Mouse (Mus musculus) effector memory CD4-positive, alpha-beta T cell, adult 7 months (primary cell): ENCODE results near the gene Zfp467. TPM values are rescaled to one million over a fixed set of nuclear protein-coding genes. Genes with fewer than 3 reads are reported as not detected.

Source experiments
- polyA plus RNA-seq: library from polyadenylated mRNA; unstranded; fragments of 100-300 nt; shearing (Covaris generic); gene quantifications from one replicate; pipeline ENCODE4 v1.2.1, GENCODE M21; 2017

The Zfp467 gene
- polyA plus RNA-seq, result 4.8 TPM

DNA sequence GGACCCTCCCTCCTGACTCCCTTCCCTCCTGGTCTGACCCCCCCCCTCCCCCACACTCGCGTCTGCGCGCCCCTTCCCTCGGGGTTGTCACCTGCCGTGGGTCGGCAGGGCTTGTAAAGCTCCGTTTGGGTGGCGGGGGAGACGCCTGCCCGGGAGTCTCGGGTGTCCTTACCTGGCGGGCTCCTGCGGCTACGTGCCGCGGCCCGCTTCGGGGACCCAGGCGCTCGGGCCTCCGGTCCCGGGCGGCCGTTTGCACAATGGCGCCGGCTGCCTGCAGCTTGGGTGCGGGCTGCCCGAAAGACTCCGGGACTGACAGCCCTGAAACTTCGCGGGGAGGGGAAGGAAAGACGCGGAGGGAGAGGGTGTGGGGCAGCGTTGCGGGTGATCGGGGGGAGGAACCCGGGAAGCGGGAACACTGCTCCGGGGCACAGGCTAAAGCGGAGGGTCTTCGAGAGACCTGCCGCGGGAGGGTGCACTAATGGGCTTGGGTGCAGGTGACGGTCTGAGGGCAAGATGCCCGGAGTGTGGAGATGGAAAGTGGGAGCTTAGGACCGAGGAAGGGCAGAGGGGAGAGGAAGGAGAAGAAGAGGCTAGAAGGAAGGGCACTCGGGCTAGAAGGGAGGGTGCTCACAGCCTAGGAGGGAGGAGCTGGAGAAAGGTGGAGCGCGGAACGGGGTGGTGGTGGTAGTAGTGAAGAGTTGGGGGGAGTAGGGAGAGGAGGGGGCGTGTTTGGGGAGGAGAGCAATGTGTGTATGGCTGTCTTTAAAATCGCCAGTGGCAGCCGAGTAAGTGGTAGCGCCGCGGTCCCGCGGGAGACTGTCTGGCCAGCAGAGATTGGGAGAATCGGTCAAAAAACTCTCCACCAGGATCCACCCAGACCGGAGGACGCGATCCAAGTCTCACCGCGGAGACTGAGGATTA, at the start of gene Zfp467:
Gene Zfp467, minus strand, starts transcription at position 645 of the 921 bp plus-strand sequence.

DNA sequence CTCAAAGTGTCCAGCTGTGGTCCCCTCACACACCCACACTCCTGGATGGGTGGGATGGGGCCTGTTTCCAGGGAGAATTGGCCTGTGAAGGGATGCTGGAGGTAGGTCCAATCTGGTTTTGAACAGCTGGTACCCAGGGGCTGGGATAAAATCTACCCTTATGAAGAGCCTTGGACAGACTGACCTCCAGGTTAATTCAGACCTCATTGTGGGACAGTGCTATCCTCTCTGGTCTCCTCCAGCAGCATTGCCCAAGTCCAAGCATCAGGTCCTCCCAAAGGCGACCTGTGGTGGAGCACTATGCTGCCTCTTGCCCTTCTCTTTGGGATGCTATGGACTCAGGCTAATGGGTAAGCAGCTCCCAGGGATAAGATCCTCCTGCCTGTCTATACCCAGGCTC, 2.3 kb upstream of the Zfp467 start, which contains the start of gene Sspo:
Gene Sspo, plus strand, starts transcription at position 301 of the 400 bp plus-strand sequence.

DNA sequence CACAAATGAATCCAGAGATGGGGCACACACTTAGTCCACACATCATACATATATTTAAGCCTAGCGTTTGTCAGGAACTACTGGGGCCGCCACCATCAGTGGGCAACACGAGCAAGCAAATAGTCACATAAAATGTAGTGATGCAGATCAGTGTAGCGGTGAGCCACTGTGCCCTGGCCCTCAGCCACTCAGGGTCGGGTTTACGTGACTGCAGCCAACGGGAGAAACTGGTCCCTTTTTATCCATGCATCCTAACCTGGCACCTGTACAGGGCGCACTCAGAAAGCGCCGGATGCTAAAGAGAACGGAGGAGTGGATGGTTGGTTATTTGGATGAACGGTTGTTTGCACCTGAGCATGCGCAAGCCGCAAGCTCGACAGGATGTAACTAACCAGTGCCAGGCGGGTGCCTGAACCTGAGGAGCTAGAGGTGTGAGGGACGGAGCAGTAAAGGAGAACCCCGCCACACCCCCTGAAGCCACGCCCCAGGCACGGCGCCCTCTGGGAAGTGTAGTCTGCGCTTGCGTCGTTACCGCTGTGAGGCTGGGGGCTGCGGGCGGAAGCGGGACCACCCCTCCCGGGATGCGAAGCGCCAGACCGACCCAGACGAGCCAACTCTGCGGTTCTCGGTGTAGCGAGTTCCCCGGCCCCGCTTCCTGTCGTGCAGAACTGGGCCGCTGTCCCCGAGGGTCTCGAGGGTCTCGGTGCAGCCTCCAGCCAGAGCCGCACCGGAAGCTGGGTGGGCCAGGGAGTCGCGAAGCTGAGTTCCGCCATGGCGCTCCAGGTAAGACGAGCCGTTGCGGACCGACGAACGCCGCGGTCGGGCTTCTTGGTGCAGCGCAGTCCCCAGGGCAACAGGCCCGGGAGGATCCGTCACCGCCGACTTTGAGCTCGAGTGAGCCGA, 50.3 kb downstream of the Zfp467 start, which contains the start of gene Krba1:
Gene Krba1, plus strand, starts transcription at position 482 of the 903 bp plus-strand sequence.

Other genes starting within 250 kb of the Zfp467 start
- 16.9 TPM for gene Krba1, start 50.2 kb downstream of the Zfp467 start, polyA plus RNA-seq
- gene Sspo, start 2.4 kb upstream of the Zfp467 start, polyA plus RNA-seq, result 0.05 TPM
- gene Atp6v0e2, start 91.8 kb upstream of the Zfp467 start, polyA plus RNA-seq, result not detected
- 10.0 TPM for gene Lrrc61, start 109.0 kb upstream of the Zfp467 start, polyA plus RNA-seq
- gene Rarres2, start 127.0 kb upstream of the Zfp467 start, polyA plus RNA-seq, result not detected
- gene Gm45021, start 143.8 kb upstream of the Zfp467 start, polyA plus RNA-seq, result not detected
- gene Repin1, start 148.1 kb upstream of the Zfp467 start, polyA plus RNA-seq, result 7.4 TPM
- gene Gm44965, start 148.1 kb upstream of the Zfp467 start, polyA plus RNA-seq, result not detected
- 5.4 TPM for gene Zfp775, start 156.2 kb upstream of the Zfp467 start, polyA plus RNA-seq
- gene AI854703, start 180.9 kb upstream of the Zfp467 start, polyA plus RNA-seq, result 2.3 TPM
- 153 TPM for gene Gimap8, start 201.4 kb upstream of the Zfp467 start, polyA plus RNA-seq
- 227 TPM for gene Gimap9, start 230.3 kb upstream of the Zfp467 start, polyA plus RNA-seq
- 1,382 TPM for gene Gimap4, start 238.7 kb upstream of the Zfp467 start, polyA plus RNA-seq